Mouse (Mus musculus) monocyte, adult 2 months (primary cell): Measurements from ENCODE around the gene Zfp605.
"Not testable (repeated sequence)": the region's sequence is repeated elsewhere in the genome, so short reads cannot be mapped to it uniquely, and the experiment has no call there.

Experiments used
- DNase-seq, 2 experiments: peaks; one replicate each; pipeline ENCODE4 v3.0.0; 2022; ENCODE audit warnings: low spot score in 2 of 2, low read depth in 1 of 2

Zfp605 gene

GRCm38 (mm10) chr5:110106901-110107564 lies 2.9 kb upstream of the Zfp605 start:
- DNase-seq: no peak

- DNase-seq: peak; percentile 91 to 92
Observed at GRCm38 (mm10) chr5:110107581-110108304, 2.1 kb upstream of the Zfp605 start, which contains the start of gene Gtpbp6. Gene Gtpbp6, minus strand, starts transcription at chr5:110108197.

GRCm38 (mm10) chr5:110108305-110108628 lies 1.6 kb upstream of the Zfp605 start:
- no peak for DNase-seq

DNA sequence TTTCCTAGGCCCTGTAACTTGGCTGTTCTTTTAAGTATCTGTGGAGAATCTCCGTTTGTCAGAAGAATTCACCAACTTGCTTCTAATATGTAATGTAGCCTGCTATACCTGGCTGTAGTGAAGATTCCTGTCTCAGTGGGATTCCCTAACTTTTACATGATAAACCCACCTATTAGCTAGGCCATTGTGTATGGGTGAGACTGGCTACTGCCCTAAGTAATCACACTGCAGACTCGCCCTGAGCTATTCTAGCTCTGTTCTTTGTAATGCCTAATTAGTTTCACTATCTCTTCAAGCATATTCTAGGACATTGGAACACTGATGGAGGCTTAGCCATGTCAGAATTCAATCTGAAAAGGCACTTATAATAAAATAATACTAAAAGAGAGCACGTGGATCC lies 12.5 kb downstream of the Zfp605 start:
- DNase-seq: not testable (repeated sequence)

GRCm38 (mm10) chr5:110135293-110136086 lies 25.6 kb downstream of the Zfp605 start, which contains the start of gene Chfr:
Gene Chfr, plus strand, starts transcription at chr5:110135842.
- peak; percentile 97 to 98 for DNase-seq

DNA sequence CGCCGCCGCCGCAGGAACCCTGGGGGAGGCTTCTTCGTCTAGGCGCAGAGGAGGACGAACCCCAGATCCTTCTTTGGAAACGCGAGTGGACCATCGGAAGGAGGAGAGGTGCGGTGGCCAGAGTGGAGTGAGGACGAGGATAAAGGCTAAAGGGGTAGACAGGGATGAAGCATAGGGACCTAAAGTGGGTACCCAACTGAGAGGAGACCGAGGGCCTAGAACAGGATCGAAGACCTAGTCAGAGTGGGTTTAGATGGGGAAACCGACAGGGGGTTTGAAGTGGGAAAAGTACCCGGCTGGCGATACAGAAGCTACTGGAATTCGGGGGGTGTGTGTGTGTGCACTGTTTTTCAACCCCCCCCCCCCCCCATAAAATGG lies 26.2 kb downstream of the Zfp605 start:
- no peak for DNase-seq

DNA sequence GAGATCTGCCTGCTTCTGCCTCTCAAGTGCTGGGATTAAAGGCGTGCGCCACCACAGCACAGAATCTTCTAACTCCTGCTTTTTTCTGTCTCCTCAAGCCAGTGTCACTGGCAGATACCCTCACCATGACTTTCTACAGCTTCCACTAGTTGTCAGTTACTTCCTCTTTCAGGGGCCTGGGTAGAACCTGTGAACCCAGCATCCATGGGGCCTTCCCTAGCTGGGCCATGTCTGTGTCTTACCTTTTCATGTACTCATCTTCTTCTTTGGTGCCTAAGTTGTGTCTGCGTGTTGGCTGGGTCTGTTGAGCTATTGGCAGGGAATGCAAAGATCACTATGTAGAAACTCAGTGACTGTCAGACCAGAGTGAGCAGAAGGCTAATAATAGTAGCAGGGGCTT lies 27.9 kb downstream of the Zfp605 start:
- DNase-seq: no peak

- no peak for DNase-seq
Observed at GRCm38 (mm10) chr5:110139325-110139724, 29.4 kb downstream of the Zfp605 start.

DNA sequence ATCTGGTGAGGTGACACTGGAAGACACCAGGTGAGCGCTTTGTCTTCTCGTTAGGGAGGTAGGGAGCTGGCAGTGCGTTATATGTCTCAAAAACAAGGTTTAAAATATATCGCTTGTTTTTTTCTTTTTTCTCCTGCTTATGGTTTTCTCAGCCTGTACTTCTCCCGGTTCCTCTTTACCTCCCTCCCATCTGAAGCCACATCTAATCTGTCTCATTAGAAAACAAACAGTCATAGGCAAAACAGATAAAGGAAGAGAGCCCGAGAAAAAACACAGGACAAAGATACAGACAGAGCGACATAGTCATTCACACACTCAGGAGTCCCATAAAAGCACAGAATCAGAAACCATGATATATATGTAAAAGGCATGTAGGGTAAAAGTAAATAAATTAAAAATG lies 30.5 kb downstream of the Zfp605 start:
- no peak for DNase-seq

DNA sequence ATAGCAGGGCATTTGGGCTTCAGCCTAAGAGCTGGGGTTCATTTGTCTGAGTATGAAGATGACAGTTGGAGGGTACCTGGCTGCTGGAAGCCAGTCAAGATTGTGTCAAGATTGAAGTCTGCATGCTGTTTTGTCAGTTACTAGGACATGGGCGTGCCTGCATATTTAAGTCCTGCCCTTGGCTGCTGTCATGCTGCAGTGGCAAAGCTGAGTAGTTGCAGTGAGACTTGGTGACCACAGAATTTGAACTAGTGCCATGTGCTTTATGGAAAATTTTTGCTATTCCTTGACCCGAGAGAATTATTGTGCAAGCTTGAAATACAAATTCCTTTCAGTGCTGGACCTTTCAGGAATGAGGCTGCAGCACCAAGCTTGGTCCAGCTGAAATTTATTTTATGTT lies 32.4 kb downstream of the Zfp605 start:
- no peak for DNase-seq

DNA sequence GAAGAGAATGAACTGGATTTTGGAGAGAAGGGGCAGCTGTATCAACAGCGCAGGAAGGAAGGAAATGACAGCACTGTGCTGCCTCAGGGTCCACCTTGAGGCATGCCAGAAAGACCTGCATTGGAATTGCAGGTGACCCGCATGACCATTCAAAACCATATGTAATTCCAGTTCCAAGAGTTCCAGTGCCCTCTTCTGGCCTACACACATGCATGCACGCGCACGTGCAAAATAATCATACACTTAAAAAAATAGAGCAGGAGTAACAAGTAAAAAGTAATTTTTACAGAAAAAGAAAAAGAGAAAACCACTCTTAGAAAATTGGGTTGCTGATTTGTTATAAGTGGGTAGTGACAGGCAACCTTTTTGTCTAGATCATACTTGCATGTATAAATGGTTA lies 33.1 kb downstream of the Zfp605 start:
- no peak for DNase-seq

- no peak for DNase-seq
Observed at GRCm38 (mm10) chr5:110169374-110169773, 59.5 kb downstream of the Zfp605 start.

DNA sequence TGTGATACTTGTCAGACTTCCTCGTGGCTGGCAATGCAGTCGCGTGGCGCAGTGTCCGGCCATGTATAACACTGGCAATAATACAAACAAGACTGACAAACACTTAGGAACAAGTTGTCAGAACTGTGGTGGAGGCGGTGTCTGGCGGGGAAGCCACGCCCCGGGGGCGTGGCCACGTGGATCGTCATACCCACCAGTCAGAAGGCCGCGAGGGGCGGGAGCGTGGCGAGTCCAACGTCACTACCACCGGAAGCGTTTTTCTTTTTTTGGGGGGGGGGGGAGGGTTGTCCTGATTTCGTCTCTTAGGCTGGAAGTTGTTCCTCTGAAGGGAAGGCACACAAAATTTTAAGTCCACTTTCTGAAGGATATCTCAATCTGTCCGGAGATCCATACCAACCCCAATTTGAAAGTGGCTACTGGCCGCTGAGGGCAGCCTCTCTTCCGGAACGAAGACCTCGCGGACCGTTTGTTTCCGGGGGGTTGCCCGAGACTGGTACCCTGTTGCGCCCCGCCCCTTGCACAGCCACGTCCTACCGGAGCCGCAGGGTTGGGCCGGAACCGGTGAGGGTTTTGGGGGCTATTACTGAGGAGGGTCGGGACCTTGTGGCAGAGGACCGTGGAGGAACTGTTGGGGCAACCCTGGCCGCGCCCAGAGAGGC lies 66.6 kb downstream of the Zfp605 start, which contains the start of gene Golga3:
Gene Golga3, plus strand, starts transcription at position 340 of the 659 bp plus-strand sequence.
- peak; percentile 73 to 83 for DNase-seq

DNA sequence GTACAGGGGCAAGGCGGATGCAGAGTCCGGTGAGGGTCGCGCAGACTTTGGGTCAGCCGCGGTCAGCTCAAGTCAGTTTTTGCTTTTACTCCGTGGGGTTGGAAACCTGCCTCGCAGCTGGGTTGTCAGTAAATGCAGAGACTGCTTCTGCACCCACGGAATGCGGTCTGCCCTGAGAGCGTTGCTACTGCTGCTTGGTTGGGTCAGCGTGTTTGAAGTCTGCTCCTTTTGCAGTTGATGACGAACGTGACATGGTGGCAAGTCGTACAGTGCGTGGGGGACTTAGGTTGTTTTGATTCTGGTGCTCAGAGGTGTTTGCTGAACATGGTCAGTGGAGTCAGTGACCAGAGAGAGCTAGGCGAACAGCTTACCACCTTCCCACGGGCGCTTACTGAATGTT lies 67.1 kb downstream of the Zfp605 start:
- DNase-seq: no peak

DNA sequence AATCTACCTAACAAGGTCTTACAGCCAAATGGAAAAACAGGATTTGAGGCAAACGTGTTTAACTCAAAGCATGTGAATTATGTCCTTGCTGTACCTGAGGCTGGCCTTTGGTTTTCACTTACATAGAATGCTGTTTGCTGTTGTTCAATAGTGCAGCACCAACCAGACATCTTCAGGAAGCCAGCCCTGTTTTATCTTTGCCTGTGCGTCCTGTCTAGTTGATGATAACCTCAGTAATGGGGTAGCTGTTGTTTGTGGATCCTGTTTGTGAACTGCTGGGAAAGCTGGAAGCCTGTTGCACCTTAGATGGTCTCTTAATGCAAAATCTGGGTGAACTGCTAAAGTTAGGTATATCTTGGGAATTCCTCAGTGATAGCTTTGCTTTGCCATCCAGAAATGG lies 68.7 kb downstream of the Zfp605 start:
- no peak for DNase-seq
